Mouse (Mus musculus) kidney, embryonic 16.5 days (tissue): Measurements from ENCODE around the gene Dscam. TPM values are rescaled to one million over a fixed set of nuclear protein-coding genes. Genes with fewer than 3 reads are reported as not detected.

Experiments
- ATAC-seq: fragments of 200-750 bp; cut with Nextera tagmentation; 2 replicates; pipeline ENCODE4 v1.8.0; 2017; ENCODE audit warnings: moderate TSS enrichment; ENCODE audit not compliant: low FRiP score, low TSS enrichment
- H3K27ac ChIP-seq: fragments of 300-500 bp; sonication (generic); 2 replicates; pipeline ENCODE4 v1.5.1; 2014; ENCODE audit warnings: low read length
- H3K27me3 ChIP-seq: fragments of 300-500 bp; sonication (generic); 2 replicates; pipeline ENCODE4 v1.6.1; 2014; ENCODE audit warnings: low read length, control low read depth, mixed read lengths; ENCODE audit not compliant: insufficient read depth
- H3K36me3 ChIP-seq: fragments of 300-500 bp; sonication (generic); 2 replicates; pipeline ENCODE4 v1.6.1; 2014; ENCODE audit warnings: low read length, control low read depth, mixed read lengths; ENCODE audit not compliant: insufficient read depth
- H3K4me1 ChIP-seq: fragments of 300-500 bp; sonication (generic); 2 replicates; pipeline ENCODE4 v1.6.1; 2014; ENCODE audit warnings: low read length, control low read depth, mixed read lengths; ENCODE audit not compliant: insufficient read depth
- H3K4me2 ChIP-seq: fragments of 300-500 bp; sonication (generic); replicated peaks from 2 replicates; pipeline ENCODE4 v1.6.1; 2014; ENCODE audit warnings: low read depth, low read length
- H3K4me3 ChIP-seq: fragments of 300-500 bp; sonication (generic); 2 replicates; pipeline ENCODE4 v1.5.1; 2014; ENCODE audit warnings: mild to moderate bottlenecking, low read length
- H3K9ac ChIP-seq: fragments of 300-500 bp; sonication (generic); replicated peaks from 2 replicates; pipeline ENCODE4 v1.6.1; 2014; ENCODE audit warnings: low read length
- H3K9me3 ChIP-seq: fragments of 300-500 bp; sonication (generic); 2 replicates; pipeline ENCODE4 v1.6.1; 2016; ENCODE audit warnings: low read length, control low read depth
- WGBS: fragments of 180-500 bp; shearing (Covaris S2); extraction: QIAGEN DNeasy Blood & Tissue Kit; methylation state at CpG from one replicate; pipeline ENCODE4 v1.1.7; 2014; 5-methylcytosine and 5-hydroxymethylcytosine counted together
- polyA plus RNA-seq: library from polyadenylated mRNA; unstranded; fragments of >200 nt; fragmentation: Nextera tagmentation; extraction: Ambion mirVana; gene quantifications from 2 replicates; pipeline ENCODE4 v1.2.1, GENCODE M21; 2015

Dscam gene
- polyA plus RNA-seq, 1 experiment from 2014 or later: 0.04 TPM

- Histone ChIP-seq H3K36me3 (no peaks in the 10 kb centered on the region), H3K27me3 (no peaks in the 10 kb centered on the region), H3K4me1 (no peaks in the 10 kb centered on the region), H3K4me2 (no peak overlapping the region), H3K9me3 (no peaks in the 10 kb centered on the region), H3K4me3 (no peak overlapping the region), H3K9ac (no peak overlapping the region), H3K27ac (no peak overlapping the region)
- ATAC-seq: no peak
- 90% methylated on average over 2 of the region's 2 CpGs for WGBS
Observed at GRCm38 (mm10) chr16:97083694-97084093, 86.9 kb downstream of the Dscam start.

GRCm38 (mm10) chr16:97075920-97076572 is 94.5 kb downstream of the Dscam start:
- no peak overlapping the region for H3K27ac ChIP-seq
- ATAC-seq: no peak

GRCm38 (mm10) chr16:97075137-97075902 is 95.2 kb downstream of the Dscam start:
- no peak for ATAC-seq
- Histone ChIP-seq H3K27ac (no peak overlapping the region), H3K27me3 (no peaks in the 10 kb centered on the region), H3K36me3 (no peaks in the 10 kb centered on the region), H3K4me2 (no peak overlapping the region), H3K9me3 (no peaks in the 10 kb centered on the region), H3K4me3 (no peak overlapping the region), H3K9ac (no peak overlapping the region), H3K4me1 (no peaks in the 10 kb centered on the region)
- whole genome bisulfite sequencing: 62% methylated on average over 6 of the region's 6 CpGs

More at GRCm38 (mm10) chr16:97075920-97076572, 94.5 kb downstream of the Dscam start:
- Histone ChIP-seq H3K9me3 (no peaks in the 10 kb centered on the region), H3K4me2 (no peak overlapping the region), H3K36me3 (no peaks in the 10 kb centered on the region), H3K9ac (no peak overlapping the region), H3K4me1 (no peaks in the 10 kb centered on the region), H3K27me3 (no peaks in the 10 kb centered on the region), H3K4me3 (no peak overlapping the region)
- 76% methylated on average over 4 of the region's 4 CpGs for WGBS

GRCm38 (mm10) chr16:97073847-97074246 is 96.7 kb downstream of the Dscam start:
- ATAC-seq: no peak
- Histone ChIP-seq H3K4me3 (no peak overlapping the region), H3K27me3 (no peaks in the 10 kb centered on the region), H3K9ac (no peak overlapping the region), H3K9me3 (no peaks in the 10 kb centered on the region), H3K4me2 (no peak overlapping the region), H3K36me3 (no peaks in the 10 kb centered on the region), H3K27ac (no peak overlapping the region), H3K4me1 (no peaks in the 10 kb centered on the region)
- WGBS: 100% methylated on average over 1 of the region's 1 CpGs

- Histone ChIP-seq H3K9ac (no peak overlapping the region), H3K36me3 (no peaks in the 10 kb centered on the region), H3K27ac (no peak overlapping the region), H3K27me3 (no peaks in the 10 kb centered on the region), H3K9me3 (no peaks in the 10 kb centered on the region), H3K4me2 (no peak overlapping the region), H3K4me1 (no peaks in the 10 kb centered on the region), H3K4me3 (no peak overlapping the region)
- ATAC-seq: no peak
- WGBS: 84% methylated on average over 2 of the region's 2 CpGs
Observed at GRCm38 (mm10) chr16:97072624-97073023, 97.9 kb downstream of the Dscam start.

- no peak overlapping the region for H3K9ac ChIP-seq
- WGBS: 62% methylated on average over 4 of the region's 4 CpGs
- H3K27me3 ChIP-seq: no peaks in the 10 kb centered on the region
- no peaks in the 10 kb centered on the region for H3K36me3 ChIP-seq
- H3K9me3 ChIP-seq: no peaks in the 10 kb centered on the region
- H3K4me1 ChIP-seq: no peaks in the 10 kb centered on the region
- no peak overlapping the region for H3K4me2 ChIP-seq
- H3K4me3 ChIP-seq: no peak overlapping the region
- ATAC-seq: no peak
- no peak overlapping the region for H3K27ac ChIP-seq
Observed at GRCm38 (mm10) chr16:97066856-97067255, 103.7 kb downstream of the Dscam start.

GRCm38 (mm10) chr16:97062207-97062606 is 108.3 kb downstream of the Dscam start:
- ATAC-seq: no peak
- no peaks in the 10 kb centered on the region for H3K36me3 ChIP-seq
- 94% methylated on average over 3 of the region's 3 CpGs for WGBS

GRCm38 (mm10) chr16:97061390-97061789 is 109.2 kb downstream of the Dscam start:
- H3K4me3 ChIP-seq: no peak overlapping the region
- no peak for ATAC-seq
- no peak overlapping the region for H3K27ac ChIP-seq
- H3K9me3 ChIP-seq: no peaks in the 10 kb centered on the region
- H3K9ac ChIP-seq: no peak overlapping the region
- H3K27me3 ChIP-seq: no peaks in the 10 kb centered on the region
- H3K4me2 ChIP-seq: no peak overlapping the region
- no peaks in the 10 kb centered on the region for H3K36me3 ChIP-seq
- 86% methylated on average over 7 of the region's 7 CpGs for WGBS
- no peaks in the 10 kb centered on the region for H3K4me1 ChIP-seq

More at GRCm38 (mm10) chr16:97062207-97062606, 108.3 kb downstream of the Dscam start:
- Histone ChIP-seq H3K27me3 (no peaks in the 10 kb centered on the region), H3K9ac (no peak overlapping the region), H3K4me3 (no peak overlapping the region), H3K4me2 (no peak overlapping the region), H3K4me1 (no peaks in the 10 kb centered on the region), H3K9me3 (no peaks in the 10 kb centered on the region), H3K27ac (no peak overlapping the region)

GRCm38 (mm10) chr16:97060736-97061135 is 109.8 kb downstream of the Dscam start:
- Histone ChIP-seq H3K27me3 (no peaks in the 10 kb centered on the region), H3K4me1 (no peaks in the 10 kb centered on the region), H3K9me3 (no peaks in the 10 kb centered on the region), H3K4me2 (no peak overlapping the region), H3K27ac (no peak overlapping the region), H3K4me3 (no peak overlapping the region), H3K36me3 (no peaks in the 10 kb centered on the region), H3K9ac (no peak overlapping the region)
- no peak for ATAC-seq

GRCm38 (mm10) chr16:97060276-97060675 is 110.3 kb downstream of the Dscam start:
- no peaks in the 10 kb centered on the region for H3K4me1 ChIP-seq
- no peak overlapping the region for H3K4me2 ChIP-seq
- no peak overlapping the region for H3K4me3 ChIP-seq
- no peak overlapping the region for H3K27ac ChIP-seq
- H3K9ac ChIP-seq: no peak overlapping the region
- no peaks in the 10 kb centered on the region for H3K27me3 ChIP-seq
- ATAC-seq: no peak
- H3K36me3 ChIP-seq: no peaks in the 10 kb centered on the region
- 70% methylated on average over 4 of the region's 4 CpGs for WGBS
- no peaks in the 10 kb centered on the region for H3K9me3 ChIP-seq
